7 mouse cellular contexts compared by ENCODE assay signal in genomic region chr13:48566116-48566935, GRCm38 (mm10). TPM values are rescaled to one million over a fixed set of nuclear protein-coding genes. Genes with fewer than 3 reads are reported as not detected.
DNase-seq lines count a peak whose midpoint lies in the region; ATAC-seq lines count a peak whose summit lies in the region.

No protein-coding gene starts in this region.

- peaks cover 3% of the 10 kb centered on the region; the same call in 1 of the 2 replicates for H3K4me1 ChIP-seq in brown adipose tissue, adult 24 weeks (ENCODE audit: control insufficient read depth, insufficient read depth, insufficient read length, low read length)
- H3K4me1 ChIP-seq in forebrain, embryonic 10.5 days, result peaks cover 15% of the 10 kb centered on the region
- H3K4me1 ChIP-seq in heart, embryonic 14.5 days (ENCODE audit: control insufficient read depth in 2 of 2, insufficient read depth in 2 of 2, low read length in 2 of 2), result peaks cover 8 to 12% of the 10 kb centered on the region in 2 experiments

- peak overlapping the region; percentile 95 for H3K27ac ChIP-seq in brown adipose tissue, adult 24 weeks (replicated peaks; ENCODE audit: low read depth, low read length)
- H3K27ac ChIP-seq in forebrain, embryonic 10.5 days, result peak overlapping the region; percentile 85
- peak overlapping the region; percentile 89 to 93 for H3K27ac ChIP-seq in heart, embryonic 14.5 days (replicated peaks in 1 of 2; ENCODE audit: control insufficient read depth in 1 of 2, insufficient read depth in 1 of 2, low read depth in 2 of 2, low read length in 2 of 2)

- peak overlapping the region; percentile 9 for H3K4me2 ChIP-seq in heart, embryonic 14.5 days (ENCODE audit: low read length)

- H3K36me3 ChIP-seq in forebrain, embryonic 10.5 days (replicated peaks), result no peaks in the 10 kb centered on the region
- H3K36me3 ChIP-seq in heart, embryonic 14.5 days (ENCODE audit: control insufficient read depth, insufficient read depth, low read length), result no peaks in the 10 kb centered on the region

- peak overlapping the region; percentile 63 for H3K9ac ChIP-seq in heart, embryonic 14.5 days (ENCODE audit: low read length)

- 0 out of 2 replicates have a peak, but pooled peaks have one; percentile 54 for ATAC-seq in heart, embryonic 14.5 days (ENCODE audit: insufficient number of reproducible peaks, insufficient read depth, low FRiP score, low read depth)

- 51% methylated on average over 13 of the region's 13 CpGs for WGBS in forebrain, embryonic 10.5 days
- 10% methylated on average over 13 of the region's 13 CpGs for WGBS in heart, embryonic 14.5 days

- H3K4me3 ChIP-seq in brown adipose tissue, adult 24 weeks (ENCODE audit: insufficient read depth, low read depth, low read length), result no peak overlapping the region
- H3K4me3 ChIP-seq in forebrain, embryonic 10.5 days, result no peak overlapping the region
- H3K4me3 ChIP-seq in heart, embryonic 14.5 days (ENCODE audit: control insufficient read depth in 1 of 2, insufficient read depth in 1 of 2, low read depth in 1 of 2, low read length in 2 of 2), result no peak overlapping the region

- peak; percentile 42 for DNase-seq in forebrain, embryonic 10.5 days (ENCODE audit: extremely low spot score, low spot score)
- DNase-seq in kidney, postnatal 10 days, result peak; percentile 97
- peak; percentile 67 for DNase-seq in liver
- DNase-seq in neural tube, embryonic 10.5 days (ENCODE audit: extremely low spot score, low spot score), result peak; percentile 32
- DNase-seq in urinary bladder, adult 18-20 months (ENCODE audit: low spot score in 2 of 2), result peak; percentile 84 to 91

- H3K9me3 ChIP-seq in forebrain, embryonic 10.5 days, result no peaks in the 10 kb centered on the region
- no peaks in the 10 kb centered on the region for H3K9me3 ChIP-seq in heart, embryonic 14.5 days (ENCODE audit: control insufficient read depth, low read length)

- no peaks in the 10 kb centered on the region for H3K27me3 ChIP-seq in forebrain, embryonic 10.5 days (ENCODE audit: poor library complexity, severe bottlenecking)
- no peaks in the 10 kb centered on the region for H3K27me3 ChIP-seq in heart, embryonic 14.5 days (ENCODE audit: control insufficient read depth, insufficient read depth, low read length)

RNA-seq across cellular contexts. Expression of gene A830005F24Rik, which starts 53.0 kb away (rescaled TPM):
- not detected in 2 replicates for polyA plus RNA-seq in brown adipose tissue, adult 24 weeks (2012; ENCODE audit: insufficient read depth, insufficient read length, missing spikeins)
- 2.2 and 2.5 TPM in 2 replicates for polyA plus RNA-seq in forebrain, embryonic 10.5 days (2016; fragmentation: Nextera tagmentation; extraction: Ambion mirVana)
- polyA plus RNA-seq in heart, embryonic 14.5 days (2014; fragmentation: Nextera tagmentation; extraction: Ambion mirVana), result 0.27 and 0.80 TPM in 2 replicates

RNA-seq across cellular contexts. Expression of gene Zfp169, which starts 53.1 kb away (rescaled TPM):
- polyA plus RNA-seq in brown adipose tissue, adult 24 weeks (2012; ENCODE audit: insufficient read depth, insufficient read length, missing spikeins), result 0.71 and 2.9 TPM in 2 replicates
- polyA plus RNA-seq in forebrain, embryonic 10.5 days (2016; fragmentation: Nextera tagmentation; extraction: Ambion mirVana), result 4.3 and 4.9 TPM in 2 replicates
- polyA plus RNA-seq in heart, embryonic 14.5 days (2014; fragmentation: Nextera tagmentation; extraction: Ambion mirVana), result 3.3 and 3.6 TPM in 2 replicates

RNA-seq across cellular contexts. Expression of gene Ptpdc1, which starts 59.1 kb away (rescaled TPM):
- 2.4 and 3.1 TPM in 2 replicates for polyA plus RNA-seq in brown adipose tissue, adult 24 weeks (2012; ENCODE audit: insufficient read depth, insufficient read length, missing spikeins)
- polyA plus RNA-seq in forebrain, embryonic 10.5 days (2016; fragmentation: Nextera tagmentation; extraction: Ambion mirVana), result 7.1 and 8.2 TPM in 2 replicates
- 7.1 and 8.6 TPM in 2 replicates for polyA plus RNA-seq in heart, embryonic 14.5 days (2014; fragmentation: Nextera tagmentation; extraction: Ambion mirVana)

Comparison
In these comparisons a context has a peak if more than half of its experiments do, and no peak if none do; other contexts are left out.
1. DNase-seq: peak in every context shown above with its lines; median percentile 97 in kidney, postnatal 10 days; 88 in urinary bladder, adult 18-20 months; 67 in liver; 42 in forebrain, embryonic 10.5 days; 32 in neural tube, embryonic 10.5 days.